Mouse (Mus musculus): Measurements from ENCODE around the gene Frmd4b. TPM values are rescaled to one million over a fixed set of nuclear protein-coding genes. Genes with fewer than 3 reads are reported as not detected.

The Frmd4b gene
- polyA plus RNA-seq, 1 experiment: 14.3 TPM

DNA sequence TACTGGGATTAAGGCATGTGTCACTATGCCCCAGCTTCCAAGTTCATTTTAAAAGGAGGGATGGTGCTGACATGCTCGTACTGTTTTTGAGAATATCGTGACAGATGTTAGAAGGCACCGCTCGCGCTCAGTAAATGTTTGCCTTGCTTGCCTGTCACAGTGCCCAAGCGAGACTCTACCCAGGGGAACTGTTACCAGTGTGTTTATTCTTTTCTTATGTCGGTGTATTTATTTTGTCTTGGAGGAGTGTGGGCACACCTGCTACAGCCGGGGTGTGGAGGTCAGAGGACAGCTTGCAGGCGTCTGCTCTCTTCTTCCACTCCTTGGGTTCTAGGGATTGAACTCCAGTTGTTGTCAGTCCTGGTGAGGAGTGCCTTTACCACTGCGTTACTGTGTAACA lies 270.8 kb downstream of the Frmd4b start:
- H3K27me3 ChIP-seq (ENCODE audit: control insufficient read depth, insufficient read depth, low read length): no peaks in the 10 kb centered on the region
- no peak for DNase-seq (ENCODE audit: low read depth in 1 of 2, low spot score in 2 of 2)
- WGBS: 81% methylated on average over 10 of the region's 10 CpGs
- no peak overlapping the region for H3K27ac ChIP-seq (ENCODE audit: insufficient read depth, low read length)
- TF ChIP-seq POLR2A (IDR thresholded peaks at IDR 0.05; ENCODE audit: low read depth, low read length): no peak
- no peak for TF ChIP-seq CTCF (IDR thresholded peaks at IDR 0.05; ENCODE audit: extremely low read depth, insufficient read depth, insufficient read length, insufficient replicate concordance)
- H3K4me1 ChIP-seq (ENCODE audit: control insufficient read depth, insufficient read depth, insufficient read length): no peaks in the 10 kb centered on the region
- H3K36me3 ChIP-seq (ENCODE audit: control insufficient read depth, insufficient read depth, low read length): no peaks in the 10 kb centered on the region
- no peak overlapping the region for H3K4me3 ChIP-seq (ENCODE audit: extremely low read depth, insufficient read depth, insufficient read length)

DNA sequence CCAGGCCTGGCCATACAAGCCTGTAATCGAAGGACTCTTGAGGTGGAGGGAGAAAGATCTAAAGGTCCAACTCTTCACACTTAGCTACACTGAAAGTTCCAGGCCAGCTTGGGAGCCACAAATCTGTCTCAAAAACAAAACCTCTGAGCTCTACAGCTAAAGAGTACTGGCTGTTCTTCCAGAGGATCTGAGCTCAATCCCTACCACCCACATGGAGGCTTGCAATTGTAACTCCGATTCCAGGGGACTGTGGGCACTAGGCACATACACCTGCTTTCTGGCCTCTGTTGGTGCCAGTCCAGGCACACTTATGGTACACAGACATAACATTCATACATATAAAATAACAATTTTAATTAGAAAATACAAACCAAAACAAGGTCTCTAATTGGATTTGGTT lies 271.4 kb downstream of the Frmd4b start:
- no peaks in the 10 kb centered on the region for H3K4me1 ChIP-seq (ENCODE audit: control insufficient read depth, insufficient read depth, insufficient read length)
- DNase-seq (ENCODE audit: low read depth in 1 of 2, low spot score in 2 of 2): no peak
- no peaks in the 10 kb centered on the region for H3K27me3 ChIP-seq (ENCODE audit: control insufficient read depth, insufficient read depth, low read length)
- WGBS: 90% methylated on average over 2 of the region's 2 CpGs
- no peak overlapping the region for H3K27ac ChIP-seq (ENCODE audit: insufficient read depth, low read length)
- H3K4me3 ChIP-seq (ENCODE audit: extremely low read depth, insufficient read depth, insufficient read length): no peak overlapping the region
- TF ChIP-seq CTCF (IDR thresholded peaks at IDR 0.05; ENCODE audit: extremely low read depth, insufficient read depth, insufficient read length, insufficient replicate concordance): no peak
- TF ChIP-seq POLR2A (IDR thresholded peaks at IDR 0.05; ENCODE audit: low read depth, low read length): no peak
- H3K36me3 ChIP-seq (ENCODE audit: control insufficient read depth, insufficient read depth, low read length): no peaks in the 10 kb centered on the region

DNA sequence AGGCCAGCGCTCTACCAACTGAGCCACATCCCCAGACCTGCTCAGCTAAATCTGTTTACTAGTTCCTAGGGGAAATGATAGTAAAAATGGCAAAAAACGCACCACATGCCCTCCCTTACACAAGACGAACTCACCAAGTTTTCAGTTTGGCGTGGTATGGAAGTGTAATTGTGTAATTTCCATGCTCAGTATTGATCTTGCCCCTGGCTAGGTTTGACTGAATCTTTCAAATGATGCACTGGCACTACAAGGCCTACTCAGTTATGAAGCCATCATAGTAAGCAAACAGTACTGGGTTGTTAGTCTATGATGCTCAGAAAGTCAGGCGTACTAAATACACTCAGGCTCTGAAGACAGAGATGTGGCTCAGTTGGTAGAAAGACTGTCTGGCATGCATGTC lies 275.2 kb downstream of the Frmd4b start:
- no peaks in the 10 kb centered on the region for H3K4me1 ChIP-seq (ENCODE audit: control insufficient read depth, insufficient read depth, insufficient read length)
- H3K4me3 ChIP-seq (ENCODE audit: extremely low read depth, insufficient read depth, insufficient read length): no peak overlapping the region
- no peak overlapping the region for H3K27ac ChIP-seq (ENCODE audit: insufficient read depth, low read length)
- WGBS: 95% methylated on average over 5 of the region's 5 CpGs
- no peak for DNase-seq (ENCODE audit: low read depth in 1 of 2, low spot score in 2 of 2)
- no peaks in the 10 kb centered on the region for H3K36me3 ChIP-seq (ENCODE audit: control insufficient read depth, insufficient read depth, low read length)
- H3K27me3 ChIP-seq (ENCODE audit: control insufficient read depth, insufficient read depth, low read length): no peaks in the 10 kb centered on the region
- TF ChIP-seq CTCF (IDR thresholded peaks at IDR 0.05; ENCODE audit: extremely low read depth, insufficient read depth, insufficient read length, insufficient replicate concordance) (no peak), POLR2A (IDR thresholded peaks at IDR 0.05; ENCODE audit: low read depth, low read length) (no peak)

DNA sequence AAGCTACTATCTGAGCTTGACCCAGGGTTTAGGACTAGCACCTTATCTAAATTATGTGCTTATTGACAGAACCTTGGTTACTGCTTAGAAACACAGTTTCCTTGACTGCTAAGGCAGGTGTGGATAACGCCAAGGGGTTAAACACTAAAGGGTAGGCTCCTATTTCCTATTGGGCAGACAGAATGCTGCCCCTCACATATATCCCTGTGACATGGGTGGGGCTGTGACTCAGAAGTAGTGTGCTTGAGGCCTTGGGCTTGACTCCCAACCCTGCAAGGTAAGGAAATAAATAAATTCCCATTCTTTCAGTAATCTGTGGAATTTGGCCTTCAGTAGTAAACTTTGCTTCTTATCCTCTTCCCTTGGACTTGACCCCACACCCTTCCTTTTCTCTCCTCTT lies 275.7 kb downstream of the Frmd4b start:
- Histone ChIP-seq H3K4me3 (ENCODE audit: extremely low read depth, insufficient read depth, insufficient read length) (no peak overlapping the region), H3K27ac (ENCODE audit: insufficient read depth, low read length) (no peak overlapping the region), H3K36me3 (ENCODE audit: control insufficient read depth, insufficient read depth, low read length) (no peaks in the 10 kb centered on the region)

DNA sequence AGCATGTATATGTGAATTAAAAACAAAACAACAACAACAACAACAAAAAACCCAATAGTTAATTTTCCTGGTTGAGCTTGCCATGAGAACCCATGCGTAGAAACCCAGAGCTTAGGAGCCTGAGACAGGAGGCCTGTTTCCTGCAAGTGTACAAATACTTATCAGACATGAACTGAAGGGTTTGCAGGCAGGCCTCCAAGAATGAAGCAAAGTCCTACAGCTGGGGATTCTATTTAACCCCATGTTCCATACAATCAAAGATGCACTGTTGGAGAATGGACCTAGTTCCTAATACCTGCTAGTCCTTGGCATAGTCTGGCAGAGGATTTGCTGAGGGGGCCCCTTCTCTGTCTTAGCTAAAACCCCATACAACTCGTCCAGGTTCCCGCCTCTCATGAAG lies 276.2 kb downstream of the Frmd4b start:
- no peaks in the 10 kb centered on the region for H3K4me1 ChIP-seq (ENCODE audit: control insufficient read depth, insufficient read depth, insufficient read length)
- 87% methylated on average over 3 of the region's 3 CpGs for WGBS
- H3K4me3 ChIP-seq (ENCODE audit: extremely low read depth, insufficient read depth, insufficient read length): no peak overlapping the region
- H3K27ac ChIP-seq (ENCODE audit: insufficient read depth, low read length): no peak overlapping the region
- TF ChIP-seq CTCF (IDR thresholded peaks at IDR 0.05; ENCODE audit: extremely low read depth, insufficient read depth, insufficient read length, insufficient replicate concordance) (no peak), POLR2A (IDR thresholded peaks at IDR 0.05; ENCODE audit: low read depth, low read length) (no peak)
- DNase-seq (ENCODE audit: low read depth in 1 of 2, low spot score in 2 of 2): no peak
- H3K36me3 ChIP-seq (ENCODE audit: control insufficient read depth, insufficient read depth, low read length): no peaks in the 10 kb centered on the region
- H3K27me3 ChIP-seq (ENCODE audit: control insufficient read depth, insufficient read depth, low read length): no peaks in the 10 kb centered on the region

More for the DNA sequence above, 275.7 kb downstream of the Frmd4b start:
- no peak for TF ChIP-seq CTCF (IDR thresholded peaks at IDR 0.05; ENCODE audit: extremely low read depth, insufficient read depth, insufficient read length, insufficient replicate concordance)
- no peak for TF ChIP-seq POLR2A (IDR thresholded peaks at IDR 0.05; ENCODE audit: low read depth, low read length)
- DNase-seq (ENCODE audit: low read depth in 1 of 2, low spot score in 2 of 2): no peak
- no peaks in the 10 kb centered on the region for H3K4me1 ChIP-seq (ENCODE audit: control insufficient read depth, insufficient read depth, insufficient read length)
- H3K27me3 ChIP-seq (ENCODE audit: control insufficient read depth, insufficient read depth, low read length): no peaks in the 10 kb centered on the region
- WGBS: 91% methylated on average over 1 of the region's 1 CpGs

DNA sequence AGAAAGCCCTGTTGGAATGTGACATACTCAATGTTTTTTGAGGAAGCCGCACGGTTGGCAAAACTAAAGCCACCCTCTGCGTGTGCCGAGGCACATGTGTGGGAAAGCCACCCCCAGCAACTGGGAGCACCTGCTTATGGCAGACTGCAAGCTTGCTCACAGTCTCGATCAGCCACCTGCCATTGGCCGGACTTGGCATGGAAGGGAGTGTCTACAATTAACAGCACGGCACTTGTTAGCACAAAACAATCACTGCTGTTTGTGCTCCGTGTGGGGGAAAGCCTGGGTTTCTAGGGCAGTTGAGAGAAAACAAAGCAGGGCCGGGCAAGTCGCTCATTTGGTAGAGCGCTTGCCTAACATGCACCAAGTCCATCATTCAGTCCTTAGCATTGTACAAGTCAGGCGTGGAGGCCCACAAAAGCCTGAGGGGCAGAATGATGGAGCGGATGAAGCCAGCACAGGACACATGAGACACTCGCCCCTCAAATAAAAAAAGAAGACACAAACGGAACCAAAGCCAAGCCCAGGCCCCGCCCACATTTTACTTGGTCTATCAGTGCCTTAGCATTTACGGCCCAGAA lies 277.0 kb downstream of the Frmd4b start:
- WGBS: 93% methylated on average over 17 of the region's 17 CpGs

DNA sequence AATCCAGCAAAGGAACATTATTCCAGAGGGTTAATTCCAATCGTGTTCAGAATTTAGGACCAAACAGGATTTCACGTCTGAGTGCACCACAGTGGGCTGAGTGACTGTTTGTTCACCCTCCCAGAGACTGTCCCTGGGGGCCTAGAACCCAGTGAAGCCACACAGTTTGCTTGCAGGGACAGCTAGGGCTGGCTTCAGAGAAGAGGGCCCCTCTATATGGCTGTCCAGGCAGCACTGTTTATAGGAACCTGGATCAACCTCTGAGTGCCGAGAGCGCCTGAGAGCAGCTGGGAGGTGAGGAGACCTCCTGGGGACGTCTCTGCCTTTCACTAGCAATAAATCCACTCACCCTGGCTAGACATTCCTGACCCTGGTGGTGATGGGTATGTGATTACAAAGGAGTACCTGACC lies 278.1 kb downstream of the Frmd4b start:
- DNase-seq (ENCODE audit: low read depth in 1 of 2, low spot score in 2 of 2): no peak
- 62% methylated on average over 5 of the region's 5 CpGs for WGBS
- no peak overlapping the region for H3K27ac ChIP-seq (ENCODE audit: insufficient read depth, low read length)
- TF ChIP-seq POLR2A (IDR thresholded peaks at IDR 0.05; ENCODE audit: low read depth, low read length): no peak
- TF ChIP-seq CTCF (IDR thresholded peaks at IDR 0.05; ENCODE audit: extremely low read depth, insufficient read depth, insufficient read length, insufficient replicate concordance): no peak
- no peaks in the 10 kb centered on the region for H3K36me3 ChIP-seq (ENCODE audit: control insufficient read depth, insufficient read depth, low read length)
- no peaks in the 10 kb centered on the region for H3K4me1 ChIP-seq (ENCODE audit: control insufficient read depth, insufficient read depth, insufficient read length)
- no peaks in the 10 kb centered on the region for H3K27me3 ChIP-seq (ENCODE audit: control insufficient read depth, insufficient read depth, low read length)
- H3K4me3 ChIP-seq (ENCODE audit: extremely low read depth, insufficient read depth, insufficient read length): no peak overlapping the region

More for the DNA sequence above, 277.0 kb downstream of the Frmd4b start:
- DNase-seq (ENCODE audit: low read depth in 1 of 2, low spot score in 2 of 2): no peak
- Histone ChIP-seq H3K27ac (ENCODE audit: insufficient read depth, low read length) (no peak overlapping the region), H3K4me1 (ENCODE audit: control insufficient read depth, insufficient read depth, insufficient read length) (no peaks in the 10 kb centered on the region), H3K4me3 (ENCODE audit: extremely low read depth, insufficient read depth, insufficient read length) (no peak overlapping the region), H3K36me3 (ENCODE audit: control insufficient read depth, insufficient read depth, low read length) (no peaks in the 10 kb centered on the region), H3K27me3 (ENCODE audit: control insufficient read depth, insufficient read depth, low read length) (no peaks in the 10 kb centered on the region)
- TF ChIP-seq POLR2A (IDR thresholded peaks at IDR 0.05; ENCODE audit: low read depth, low read length): no peak
- TF ChIP-seq CTCF (IDR thresholded peaks at IDR 0.05; ENCODE audit: extremely low read depth, insufficient read depth, insufficient read length, insufficient replicate concordance): no peak
